Mouse (Mus musculus): Measurements from ENCODE around the gene Atp8b5.

The Atp8b5 gene

GRCm38 (mm10) chr4:43383246-43384082 is 116.5 kb downstream of the Atp8b5 start:
- DNase-seq (ENCODE audit: low spot score): no peak

- no peak for DNase-seq (ENCODE audit: low spot score)
Observed at GRCm38 (mm10) chr4:43384083-43384460, 117.1 kb downstream of the Atp8b5 start.

GRCm38 (mm10) chr4:43384541-43384940 is 117.6 kb downstream of the Atp8b5 start:
- DNase-seq (ENCODE audit: low spot score): no peak

GRCm38 (mm10) chr4:43386932-43387331 is 120.0 kb downstream of the Atp8b5 start:
- DNase-seq (ENCODE audit: low spot score): no peak

GRCm38 (mm10) chr4:43389390-43389789 is 122.4 kb downstream of the Atp8b5 start:
- DNase-seq (ENCODE audit: low spot score): no peak

GRCm38 (mm10) chr4:43389845-43390440 is 123.0 kb downstream of the Atp8b5 start:
- DNase-seq (ENCODE audit: low spot score): no peak

- no peak for DNase-seq (ENCODE audit: low spot score)
Observed at GRCm38 (mm10) chr4:43391521-43392050, 124.6 kb downstream of the Atp8b5 start.

GRCm38 (mm10) chr4:43394345-43394891 is 127.5 kb downstream of the Atp8b5 start:
- DNase-seq (ENCODE audit: low spot score): peak; percentile 64

- DNase-seq (ENCODE audit: low spot score): no peak
Observed at GRCm38 (mm10) chr4:43395147-43395546, 128.2 kb downstream of the Atp8b5 start.

GRCm38 (mm10) chr4:43395836-43396235 is 128.9 kb downstream of the Atp8b5 start:
- no peak for DNase-seq (ENCODE audit: low spot score)

GRCm38 (mm10) chr4:43396381-43396780 is 129.4 kb downstream of the Atp8b5 start:
- DNase-seq (ENCODE audit: low spot score): no peak

- no peak for DNase-seq (ENCODE audit: low spot score)
Observed at GRCm38 (mm10) chr4:43398014-43398413, 131.1 kb downstream of the Atp8b5 start.

- no peak for DNase-seq (ENCODE audit: low spot score)
Observed at GRCm38 (mm10) chr4:43398829-43399331, 131.9 kb downstream of the Atp8b5 start.

- no peak for DNase-seq (ENCODE audit: low spot score)
Observed at GRCm38 (mm10) chr4:43399391-43400131, 132.6 kb downstream of the Atp8b5 start.

GRCm38 (mm10) chr4:43400976-43401375 is 134.0 kb downstream of the Atp8b5 start:
- DNase-seq (ENCODE audit: low spot score): peak; percentile 66

GRCm38 (mm10) chr4:43401486-43401885 is 134.5 kb downstream of the Atp8b5 start:
- no peak for DNase-seq (ENCODE audit: low spot score)

- no peak for DNase-seq (ENCODE audit: low spot score)
Observed at GRCm38 (mm10) chr4:43402212-43402611, 135.3 kb downstream of the Atp8b5 start.

GRCm38 (mm10) chr4:43404697-43405096 is 137.7 kb downstream of the Atp8b5 start:
- DNase-seq (ENCODE audit: low spot score): no peak

GRCm38 (mm10) chr4:43406162-43406971 is 139.4 kb downstream of the Atp8b5 start:
- DNase-seq (ENCODE audit: low spot score): peak; percentile 94

- DNase-seq (ENCODE audit: low spot score): no peak
Observed at GRCm38 (mm10) chr4:43407071-43407920, 140.3 kb downstream of the Atp8b5 start.
